Comparison of ENCODE assay signal across 10 mouse cellular contexts in genomic region chr5:64358639-64359584, GRCm38 (mm10).
DNase-seq lines count a peak whose midpoint lies in the region; ATAC-seq and TF ChIP-seq lines count a peak whose summit lies in the region.
"Had no signal": no experiment of that assay in that cellular context is flagged by ENCODE, and none has a peak within 500 bp of the region (broad histone marks: within the 10 kb centered on the region; RNA-seq: fewer than 3 reads in every experiment).

No protein-coding gene starts in this region.

- no peak for TF ChIP-seq POLR2A in testis, adult 2 months (IDR thresholded peaks at IDR 0.05; ENCODE audit: control insufficient read depth, low read depth, low read length)

- no peak for DNase-seq in heart, postnatal 14 days
- no peak for DNase-seq in testis, postnatal 10 days (ENCODE audit: low spot score)
- DNase-seq in right cerebral cortex, postnatal 25 days, result no peak
- DNase-seq in adrenal gland, postnatal 36 days, result no peak
- DNase-seq in left cerebral cortex, postnatal 4 days, result no peak
- DNase-seq: kidney, adult 11 months had no signal

- H3K4me3 ChIP-seq in heart, embryonic 13.5 days, result no peak overlapping the region
- peak overlapping the region; percentile 45 for H3K4me3 ChIP-seq in testis, adult 2 months (ENCODE audit: control insufficient read depth, low read depth, low read length)
- H3K4me3 ChIP-seq in intestine, postnatal 0 days (ENCODE audit: low read depth, low read length), result no peak overlapping the region

- TF ChIP-seq CTCF in testis, adult 2 months (IDR thresholded peaks at IDR 0.05; ENCODE audit: control insufficient read depth, insufficient read depth, insufficient replicate concordance, low read depth, low read length), result no peak
- no peak for TF ChIP-seq CTCF in intestine, postnatal 0 days (IDR thresholded peaks at IDR 0.05; ENCODE audit: low read depth)

- no peaks in the 10 kb centered on the region for H3K9me3 ChIP-seq in heart, embryonic 13.5 days
- no peaks in the 10 kb centered on the region for H3K9me3 ChIP-seq in intestine, postnatal 0 days (ENCODE audit: control insufficient read depth)

- H3K27ac ChIP-seq in heart, embryonic 13.5 days (replicated peaks), result no peak overlapping the region
- H3K27ac ChIP-seq in testis, adult 2 months (ENCODE audit: control insufficient read depth, insufficient read depth, low read depth, low read length), result no peak overlapping the region
- no peak overlapping the region for H3K27ac ChIP-seq in intestine, postnatal 0 days (ENCODE audit: low read depth, low read length)

- 62% methylated on average over 18 of the region's 18 CpGs for WGBS in heart, embryonic 13.5 days
- WGBS in intestine, postnatal 0 days, result 65% methylated on average over 18 of the region's 18 CpGs

- H3K36me3 ChIP-seq in heart, embryonic 13.5 days, result no peaks in the 10 kb centered on the region
- no peaks in the 10 kb centered on the region for H3K36me3 ChIP-seq in testis, adult 2 months (ENCODE audit: control insufficient read depth, insufficient read depth, low read length)
- no peaks in the 10 kb centered on the region for H3K36me3 ChIP-seq in intestine, postnatal 0 days (ENCODE audit: control insufficient read depth, insufficient read depth)

- intact Hi-C loops in heart, postnatal 14 days (cut with DNase I), result no loop called here
- intact Hi-C loops in left cerebral cortex, postnatal 4 days (cut with DNase I), result no loop called here

- ATAC-seq in heart, embryonic 13.5 days (ENCODE audit: extremely low read depth, insufficient number of reproducible peaks, low FRiP score, low TSS enrichment), result no peak
- 0 out of 2 replicates have a peak, but pooled peaks have one; percentile 17 for ATAC-seq in intestine, postnatal 0 days
- ATAC-seq: activated CD4-positive, CD25-positive, alpha-beta regulatory T cell, adult 4 months had no signal

- H3K9ac ChIP-seq in heart, embryonic 13.5 days, result 0 out of 2 replicates have a peak overlapping the region, but pooled peaks have one; percentile 24
- no peak overlapping the region for H3K9ac ChIP-seq in intestine, postnatal 0 days (ENCODE audit: low read depth, low read length)

- H3K4me2 ChIP-seq in heart, embryonic 13.5 days, result no peak overlapping the region
- H3K4me2 ChIP-seq in intestine, postnatal 0 days (replicated peaks; ENCODE audit: low read depth), result no peak overlapping the region

- H3K4me1 ChIP-seq in heart, embryonic 13.5 days, result peaks cover 39% of the 10 kb centered on the region
- H3K4me1 ChIP-seq in testis, adult 2 months (ENCODE audit: control insufficient read depth, insufficient read depth, low read length), result peaks cover 3% of the 10 kb centered on the region; the same call in 1 of the 2 replicates
- no peaks in the 10 kb centered on the region for H3K4me1 ChIP-seq in intestine, postnatal 0 days (replicated peaks; ENCODE audit: control insufficient read depth, insufficient read depth, low read length)

- H3K27me3 ChIP-seq in heart, embryonic 13.5 days (replicated peaks), result no peaks in the 10 kb centered on the region
- H3K27me3 ChIP-seq in testis, adult 2 months (ENCODE audit: control insufficient read depth, insufficient read depth, low read length), result no peaks in the 10 kb centered on the region
- H3K27me3 ChIP-seq in intestine, postnatal 0 days (replicated peaks; ENCODE audit: control insufficient read depth, insufficient read depth, low read length), result no peaks in the 10 kb centered on the region
